Comparison of ENCODE assay signal across 9 mouse cellular contexts in genomic region chr2:57832565-57833355, GRCm38 (mm10).
DNase-seq lines count a peak whose midpoint lies in the region; ATAC-seq and TF ChIP-seq lines count a peak whose summit lies in the region.
"Had no signal": no experiment of that assay in that cellular context is flagged by ENCODE, and none has a peak within 500 bp of the region (broad histone marks: within the 10 kb centered on the region; RNA-seq: fewer than 3 reads in every experiment).

No protein-coding gene starts in this region.

- H3K9ac ChIP-seq in midbrain, postnatal 0 days (replicated peaks; ENCODE audit: low read length, poor library complexity, severe bottlenecking) = no peak overlapping the region
- H3K9ac ChIP-seq: neural tube, embryonic 13.5 days had no signal

- H3K9me3 ChIP-seq in midbrain, postnatal 0 days (ENCODE audit: low read length) = no peaks in the 10 kb centered on the region
- no peaks in the 10 kb centered on the region for H3K9me3 ChIP-seq in midbrain, embryonic 10.5 days (replicated peaks)
- H3K9me3 ChIP-seq: neural tube, embryonic 13.5 days had no signal

- no peak overlapping the region for H3K4me3 ChIP-seq in midbrain, postnatal 0 days (ENCODE audit: low read depth, low read length)
- H3K4me3 ChIP-seq in midbrain, embryonic 10.5 days = no peak overlapping the region
- H3K4me3 ChIP-seq: neural tube, embryonic 13.5 days had no signal

- H3K27ac ChIP-seq in midbrain, postnatal 0 days (ENCODE audit: low read depth, low read length) = no peak overlapping the region
- H3K27ac ChIP-seq in midbrain, embryonic 10.5 days (replicated peaks) = no peak overlapping the region
- H3K27ac ChIP-seq: neural tube, embryonic 13.5 days had no signal

- ATAC-seq in midbrain, postnatal 0 days (ENCODE audit: low FRiP score) = no peak
- no peak for ATAC-seq in monocyte, adult 5-6 weeks (replicated peaks; ENCODE audit: insufficient number of reproducible peaks, low FRiP score, low TSS enrichment, poor library complexity, severe bottlenecking)

- DNase-seq in embryo, embryonic 10 days (ENCODE audit: low spot score) = peak; percentile 70
- no peak for DNase-seq in embryo, embryonic 9.5 days (ENCODE audit: extremely low spot score)
- peak; percentile 81 for DNase-seq in midbrain, postnatal 0 days (ENCODE audit: low spot score)
- no peak for DNase-seq in midbrain, embryonic 10.5 days (ENCODE audit: low spot score)
- peak; percentile 84 to 90 for DNase-seq in cerebellum, postnatal 10 days
- peak; percentile 56 to 84 for DNase-seq in kidney, postnatal 36 days
- DNase-seq in lung, postnatal 36 days = peak; percentile 77

- no peaks in the 10 kb centered on the region; the same call in 1 of the 2 replicates for H3K27me3 ChIP-seq in midbrain, postnatal 0 days (ENCODE audit: insufficient read depth, low read length)
- no peaks in the 10 kb centered on the region for H3K27me3 ChIP-seq in midbrain, embryonic 10.5 days (ENCODE audit: low read depth, poor library complexity, severe bottlenecking)
- H3K27me3 ChIP-seq: neural tube, embryonic 13.5 days had no signal

- no peaks in the 10 kb centered on the region for H3K36me3 ChIP-seq in midbrain, postnatal 0 days (ENCODE audit: insufficient read depth, low read length)
- no peaks in the 10 kb centered on the region for H3K36me3 ChIP-seq in midbrain, embryonic 10.5 days
- H3K36me3 ChIP-seq: neural tube, embryonic 13.5 days had no signal

- no peak overlapping the region for H3K4me2 ChIP-seq in midbrain, postnatal 0 days (ENCODE audit: low read depth, low read length, poor library complexity, severe bottlenecking)
- H3K4me2 ChIP-seq: neural tube, embryonic 13.5 days had no signal

- WGBS in midbrain, postnatal 0 days = 56% methylated on average over 12 of the region's 12 CpGs
- WGBS in midbrain, embryonic 10.5 days = 63% methylated on average over 12 of the region's 12 CpGs

- peak; percentile 81 for TF ChIP-seq CTCF in midbrain, postnatal 0 days (IDR thresholded peaks at IDR 0.05)

- H3K4me1 ChIP-seq in midbrain, postnatal 0 days (ENCODE audit: insufficient read depth, low read length) = no peaks in the 10 kb centered on the region
- no peaks in the 10 kb centered on the region for H3K4me1 ChIP-seq in midbrain, embryonic 10.5 days
- H3K4me1 ChIP-seq: neural tube, embryonic 13.5 days had no signal

Comparison
In these comparisons a context has a peak if more than half of its experiments do, and no peak if none do; other contexts are left out.
1. DNase-seq: peak in embryo, embryonic 10 days (single experiment), midbrain, postnatal 0 days (single experiment), cerebellum, postnatal 10 days (2 of 2), kidney, postnatal 36 days (2 of 2) and lung, postnatal 36 days (single experiment); none in embryo, embryonic 9.5 days (single experiment) and midbrain, embryonic 10.5 days (single experiment).